10 mouse cellular contexts compared by ENCODE assay signal in the genomic region with DNA sequence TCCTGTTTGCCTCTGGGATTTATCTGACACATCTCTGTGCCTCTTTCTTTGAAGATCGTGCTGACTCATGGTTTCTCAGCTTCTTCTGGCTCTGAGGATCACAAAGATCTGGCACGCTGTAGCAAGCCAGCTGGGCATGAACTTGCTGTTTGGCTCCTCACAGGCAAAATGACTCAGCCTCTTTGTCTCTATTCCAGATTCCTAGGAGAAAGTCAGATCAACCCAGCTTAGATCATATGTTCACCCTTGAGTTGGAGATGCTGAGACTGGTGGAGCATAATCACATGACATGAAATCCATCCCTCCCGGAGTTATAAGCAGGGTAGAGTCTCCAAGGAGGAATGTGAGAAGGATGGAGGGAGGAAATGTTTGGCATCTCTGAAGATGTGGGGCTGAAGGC. TPM values are rescaled to one million over a fixed set of nuclear protein-coding genes. Genes with fewer than 3 reads are reported as not detected.
DNase-seq lines count a peak whose midpoint lies in the region; ATAC-seq and TF ChIP-seq lines count a peak whose summit lies in the region.
"Had no signal": no experiment of that assay in that cellular context is flagged by ENCODE, and none has a peak within 500 bp of the region (broad histone marks: within the 10 kb centered on the region; RNA-seq: fewer than 3 reads in every experiment).

No protein-coding gene starts in this region.

- peak; percentile 29 for DNase-seq in forebrain, embryonic 14.5 days (ENCODE audit: low spot score)
- peak; percentile 81 for DNase-seq in 3134 (ENCODE audit: extremely low read depth, insufficient read length, low spot score)
- DNase-seq in heart, postnatal 14 days, result peak; percentile 3 to 30
- DNase-seq in liver, postnatal 0 days, result no peak
- DNase-seq in retina, postnatal 1 day, result no peak

- H3K4me1 ChIP-seq in forebrain, embryonic 14.5 days (ENCODE audit: control insufficient read depth, insufficient read depth, low read length), result no peaks in the 10 kb centered on the region
- H3K4me1 ChIP-seq in forebrain, embryonic 16.5 days (replicated peaks; ENCODE audit: control insufficient read depth, insufficient read depth, low read length), result no peaks in the 10 kb centered on the region
- no peaks in the 10 kb centered on the region for H3K4me1 ChIP-seq in liver, postnatal 0 days (ENCODE audit: insufficient read depth)
- H3K4me1 ChIP-seq in forebrain, embryonic 13.5 days, result no peaks in the 10 kb centered on the region
- H3K4me1 ChIP-seq: hindbrain, embryonic 13.5 days; lung, embryonic 15.5 days had no signal

- no peaks in the 10 kb centered on the region for H3K27me3 ChIP-seq in forebrain, embryonic 14.5 days (replicated peaks; ENCODE audit: control insufficient read depth, insufficient read depth, low read length)
- H3K27me3 ChIP-seq in forebrain, embryonic 16.5 days (replicated peaks; ENCODE audit: control insufficient read depth, insufficient read depth, low read length), result no peaks in the 10 kb centered on the region
- H3K27me3 ChIP-seq in liver, postnatal 0 days (ENCODE audit: insufficient read depth, low read length), result no peaks in the 10 kb centered on the region
- no peaks in the 10 kb centered on the region for H3K27me3 ChIP-seq in forebrain, embryonic 13.5 days
- H3K27me3 ChIP-seq: hindbrain, embryonic 13.5 days; lung, embryonic 15.5 days had no signal

- TF ChIP-seq EP300 in liver, postnatal 0 days (IDR thresholded peaks at IDR 0.05; ENCODE audit: low read depth), result no peak

- 79% methylated on average over 3 of the region's 3 CpGs for WGBS in forebrain, embryonic 14.5 days
- 72% methylated on average over 3 of the region's 3 CpGs for WGBS in forebrain, embryonic 16.5 days
- WGBS in liver, postnatal 0 days (ENCODE audit: insufficient replicate concordance), result 69% methylated on average over 3 of the region's 3 CpGs
- WGBS in forebrain, embryonic 13.5 days, result 85% methylated on average over 3 of the region's 3 CpGs

- TF ChIP-seq CTCF in liver, postnatal 0 days (IDR thresholded peaks at IDR 0.05; ENCODE audit: low read depth), result no peak

- no peak overlapping the region for H3K9ac ChIP-seq in forebrain, embryonic 14.5 days (ENCODE audit: low read length)
- H3K9ac ChIP-seq in forebrain, embryonic 16.5 days (replicated peaks; ENCODE audit: low read depth, low read length), result no peak overlapping the region
- H3K9ac ChIP-seq in liver, postnatal 0 days (replicated peaks), result no peak overlapping the region
- no peak overlapping the region for H3K9ac ChIP-seq in forebrain, embryonic 13.5 days
- H3K9ac ChIP-seq: hindbrain, embryonic 13.5 days; lung, embryonic 15.5 days had no signal

- no peak overlapping the region for H3K4me2 ChIP-seq in forebrain, embryonic 14.5 days (ENCODE audit: low read length)
- no peak overlapping the region for H3K4me2 ChIP-seq in forebrain, embryonic 16.5 days (ENCODE audit: low read length)
- H3K4me2 ChIP-seq in liver, postnatal 0 days (ENCODE audit: low read depth, low read length), result no peak overlapping the region
- no peak overlapping the region for H3K4me2 ChIP-seq in forebrain, embryonic 13.5 days
- H3K4me2 ChIP-seq: hindbrain, embryonic 13.5 days; lung, embryonic 15.5 days had no signal

- no peaks in the 10 kb centered on the region for H3K9me3 ChIP-seq in forebrain, embryonic 14.5 days (replicated peaks; ENCODE audit: control insufficient read depth, low read length)
- H3K9me3 ChIP-seq in forebrain, embryonic 16.5 days (ENCODE audit: control insufficient read depth, low read length), result no peaks in the 10 kb centered on the region
- no peaks in the 10 kb centered on the region for H3K9me3 ChIP-seq in liver, postnatal 0 days (ENCODE audit: low read length)
- H3K9me3 ChIP-seq in forebrain, embryonic 13.5 days (replicated peaks), result no peaks in the 10 kb centered on the region
- H3K9me3 ChIP-seq: hindbrain, embryonic 13.5 days; lung, embryonic 15.5 days had no signal

- no peak overlapping the region for H3K27ac ChIP-seq in forebrain, embryonic 14.5 days (ENCODE audit: low read depth, low read length)
- no peak overlapping the region for H3K27ac ChIP-seq in forebrain, embryonic 16.5 days (ENCODE audit: low read length)
- H3K27ac ChIP-seq in liver, postnatal 0 days (ENCODE audit: low read depth), result no peak overlapping the region
- no peak overlapping the region for H3K27ac ChIP-seq in forebrain, embryonic 13.5 days
- H3K27ac ChIP-seq: hindbrain, embryonic 13.5 days; lung, embryonic 15.5 days had no signal

- no peak overlapping the region for H3K4me3 ChIP-seq in forebrain, embryonic 14.5 days (ENCODE audit: low read depth, low read length)
- H3K4me3 ChIP-seq in forebrain, embryonic 16.5 days (replicated peaks; ENCODE audit: low read length), result no peak overlapping the region
- H3K4me3 ChIP-seq in liver, postnatal 0 days (ENCODE audit: low read depth, low read length), result no peak overlapping the region
- no peak overlapping the region for H3K4me3 ChIP-seq in forebrain, embryonic 13.5 days
- H3K4me3 ChIP-seq: hindbrain, embryonic 13.5 days; lung, embryonic 15.5 days had no signal

- intact Hi-C loops in heart, postnatal 14 days (cut with DNase I), result no loop called here

- no peak for ATAC-seq in forebrain, embryonic 14.5 days
- ATAC-seq in forebrain, embryonic 16.5 days, result no peak
- peak; percentile 99 for ATAC-seq in cerebellum, adult (ENCODE audit: insufficient number of reproducible peaks, low FRiP score, low TSS enrichment)
- ATAC-seq in liver, postnatal 0 days, result no peak
- no peak; the same call in 1 of the 2 replicates for ATAC-seq in forebrain, embryonic 13.5 days

- H3K36me3 ChIP-seq in forebrain, embryonic 14.5 days (ENCODE audit: control insufficient read depth, insufficient read depth, low read length), result no peaks in the 10 kb centered on the region
- H3K36me3 ChIP-seq in forebrain, embryonic 16.5 days (ENCODE audit: control insufficient read depth, insufficient read depth), result no peaks in the 10 kb centered on the region
- no peaks in the 10 kb centered on the region for H3K36me3 ChIP-seq in liver, postnatal 0 days (replicated peaks; ENCODE audit: insufficient read depth, low read length)
- H3K36me3 ChIP-seq in forebrain, embryonic 13.5 days (ENCODE audit: poor library complexity, severe bottlenecking), result no peaks in the 10 kb centered on the region
- H3K36me3 ChIP-seq: hindbrain, embryonic 13.5 days; lung, embryonic 15.5 days had no signal

RNA-seq across cellular contexts. Expression of a gene that starts 27.9 kb away (rescaled TPM):
- polyA plus RNA-seq in forebrain, embryonic 14.5 days (2014; fragmentation: Nextera tagmentation; extraction: Ambion mirVana), result 55.9 and 67.5 TPM in 2 replicates
- 79.4 and 93.1 TPM in 2 replicates for polyA plus RNA-seq in forebrain, embryonic 16.5 days (2015; fragmentation: Nextera tagmentation; extraction: Ambion mirVana)
- total RNA-seq in heart, postnatal 14 days (2021), result 10 to 100 TPM; 55.5 to 56.6 TPM
- polyA plus RNA-seq in liver, postnatal 0 days (2015; fragmentation: Nextera tagmentation; extraction: Ambion mirVana), result 21.0 and 23.3 TPM in 2 replicates
- 64.2 and 82.8 TPM in 2 replicates for polyA plus RNA-seq in forebrain, embryonic 13.5 days (2015; fragmentation: Nextera tagmentation; extraction: Ambion mirVana)

Comparison
In these comparisons a context has a peak if more than half of its experiments do, and no peak if none do; other contexts are left out.
1. DNase-seq: peak in forebrain, embryonic 14.5 days (single experiment), 3134 (single experiment) and heart, postnatal 14 days (2 of 2); none in liver, postnatal 0 days (single experiment) and retina, postnatal 1 day (single experiment).